Mouse (Mus musculus) CD4-positive, CD25-positive, alpha-beta regulatory T cell, adult 2 months (primary cell): ENCODE measurements around the gene Ociad2.

Experiments used
- DNase-seq: peaks from one replicate; pipeline ENCODE4 v3.0.0-alpha.2; 2012; ENCODE audit warnings: low read depth, low spot score

Gene Ociad2

DNA sequence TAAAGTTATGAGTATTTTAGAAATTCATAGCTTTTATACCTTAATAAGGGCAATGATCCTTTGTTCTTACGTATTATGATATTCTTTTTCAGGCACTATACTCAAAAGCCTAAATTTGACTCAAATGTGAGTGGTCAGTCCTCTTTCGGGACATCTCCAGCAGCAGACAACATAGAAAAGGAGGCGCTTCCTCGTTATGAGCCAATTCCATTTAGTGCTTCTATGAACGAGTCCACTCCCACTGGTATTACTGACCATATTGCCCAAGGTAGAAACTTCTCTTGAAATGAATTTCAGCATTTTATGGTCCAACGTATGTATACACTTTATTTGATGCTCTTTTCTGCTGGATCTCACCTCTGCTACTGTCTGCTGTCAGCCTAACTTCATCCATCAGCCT is 34.3 kb downstream of the Ociad2 start:
- DNase-seq = no peak

DNA sequence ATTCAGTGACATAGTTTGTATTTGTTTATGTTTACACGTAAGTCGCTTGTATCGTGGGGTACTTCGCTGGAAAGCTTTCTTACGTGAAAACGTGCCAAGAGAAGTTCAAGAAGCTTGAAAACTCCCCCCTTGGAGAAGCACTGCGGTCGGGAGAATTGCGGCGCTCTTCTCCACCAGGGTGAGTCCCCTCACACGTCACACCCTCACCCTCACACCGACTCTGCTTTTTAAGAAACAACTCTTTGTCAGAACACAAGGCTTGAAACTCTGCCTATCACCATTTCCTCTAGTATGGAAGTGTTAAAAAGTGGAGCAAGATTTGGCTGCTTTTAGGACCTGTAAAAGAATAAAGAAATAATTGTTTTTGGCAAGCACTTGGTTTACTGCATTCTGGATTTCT is 36.3 kb downstream of the Ociad2 start:
- no peak for DNase-seq

DNA sequence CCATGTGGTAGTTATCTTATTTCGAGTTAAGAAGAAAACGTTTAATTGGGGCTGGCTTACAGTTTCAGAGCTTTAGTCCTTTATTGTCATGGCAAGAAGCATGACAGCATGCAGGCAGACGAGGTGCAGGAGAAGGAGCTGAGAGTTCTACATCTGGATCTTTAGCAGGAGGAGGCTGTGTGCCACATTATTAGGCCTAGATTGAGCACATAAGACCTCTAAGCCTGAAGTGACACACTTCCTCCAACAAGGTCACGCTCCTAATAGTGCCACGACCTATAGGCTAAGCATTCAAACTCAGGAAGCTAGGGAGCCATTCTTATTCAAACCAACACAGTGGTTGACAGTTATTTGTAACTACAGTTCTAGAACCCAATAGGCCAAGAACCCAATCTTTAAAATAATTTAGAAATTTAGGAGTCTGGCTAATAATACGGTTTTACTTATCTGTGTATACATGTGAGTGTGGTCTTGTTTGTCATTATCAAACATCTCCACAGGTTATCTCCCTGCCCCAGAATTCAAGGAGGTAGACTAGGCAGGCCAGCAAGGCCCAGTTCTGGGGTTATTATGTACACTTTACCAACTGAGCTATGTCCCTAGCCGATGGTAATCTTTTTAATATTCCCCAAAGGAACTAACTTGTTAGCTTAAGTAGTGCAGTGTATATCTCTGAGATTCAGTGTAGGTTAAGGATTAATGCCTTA is 39.1 kb downstream of the Ociad2 start:
- no peak for DNase-seq

GRCm38 (mm10) chr5:73295916-73296315 is 44.9 kb downstream of the Ociad2 start:
- no peak for DNase-seq

DNA sequence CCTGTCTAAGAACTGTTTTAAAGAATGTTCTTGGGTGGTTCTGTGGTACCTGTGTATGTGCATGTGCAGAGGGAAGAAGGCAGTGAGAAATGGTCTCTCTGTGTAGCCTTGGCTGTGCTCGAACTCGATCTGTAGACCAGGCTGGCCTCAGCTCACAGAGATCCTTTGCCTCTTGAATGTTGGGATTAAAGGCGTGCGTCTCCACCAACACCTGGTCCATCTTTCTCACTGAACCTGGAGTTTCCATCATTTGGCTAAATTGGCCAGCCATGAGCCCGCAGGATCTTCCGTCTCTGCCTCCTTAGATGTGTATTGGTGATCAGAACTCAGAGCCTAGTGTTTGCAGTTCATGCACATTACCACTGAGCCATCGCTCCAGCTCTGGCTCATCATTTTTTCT is 45.8 kb downstream of the Ociad2 start:
- DNase-seq = no peak

- DNase-seq = peak; percentile 41
Observed at GRCm38 (mm10) chr5:73293458-73293827, 47.4 kb downstream of the Ociad2 start.

DNA sequence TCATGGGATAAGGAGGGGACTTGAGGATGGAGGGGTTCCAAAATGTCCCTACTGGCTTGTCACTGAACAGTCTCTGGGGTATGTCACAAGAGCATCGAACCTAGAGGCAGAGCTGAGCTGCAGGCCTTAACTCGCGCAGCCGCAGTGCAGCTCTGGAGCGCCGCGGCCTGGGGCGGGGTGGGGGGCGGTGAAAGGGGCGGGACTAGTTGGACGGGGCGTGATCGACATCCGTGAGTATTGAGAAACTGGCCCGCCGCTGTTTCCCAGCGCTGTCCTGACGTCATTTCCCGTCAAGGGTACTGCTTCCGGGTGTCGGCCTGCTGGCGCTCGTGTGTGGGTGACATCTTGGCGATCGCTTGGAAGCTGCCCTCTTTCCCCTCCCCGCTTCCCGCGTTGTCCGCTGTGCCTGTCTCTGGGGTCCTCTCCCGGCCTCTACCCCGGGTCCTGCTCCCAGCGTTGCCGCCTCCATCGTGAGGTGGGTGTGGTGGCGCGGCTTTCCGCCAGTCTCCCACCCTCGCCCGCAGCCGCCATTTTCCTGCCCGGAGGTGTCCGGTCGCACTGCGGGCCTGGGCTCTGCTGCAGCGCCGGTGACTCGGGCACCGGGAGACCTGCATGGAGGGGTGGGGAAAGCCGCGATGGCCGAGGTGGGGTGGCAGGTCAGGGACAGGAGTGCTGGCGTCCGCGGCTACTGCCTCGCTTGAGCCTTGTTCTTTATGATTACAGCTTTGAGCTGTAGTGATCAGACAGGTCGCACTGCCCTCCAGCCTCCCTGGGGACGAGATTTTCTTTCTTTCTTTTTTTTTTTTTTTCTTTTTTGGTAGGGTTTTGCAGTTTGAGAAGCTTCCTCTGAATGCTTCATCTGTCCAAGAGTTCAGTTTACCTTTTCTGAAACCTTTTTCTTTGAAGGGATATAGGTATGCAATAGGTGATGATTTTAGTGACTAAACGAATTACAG is 48.0 kb downstream of the Ociad2 start, which contains the start of gene Ociad1:
Ociad1 (plus strand) TSS at position 283 of the 956 bp plus-strand sequence.
- peak; percentile 98 for DNase-seq

- no peak for DNase-seq
Observed at GRCm38 (mm10) chr5:73289900-73290299, 50.9 kb downstream of the Ociad2 start.

DNA sequence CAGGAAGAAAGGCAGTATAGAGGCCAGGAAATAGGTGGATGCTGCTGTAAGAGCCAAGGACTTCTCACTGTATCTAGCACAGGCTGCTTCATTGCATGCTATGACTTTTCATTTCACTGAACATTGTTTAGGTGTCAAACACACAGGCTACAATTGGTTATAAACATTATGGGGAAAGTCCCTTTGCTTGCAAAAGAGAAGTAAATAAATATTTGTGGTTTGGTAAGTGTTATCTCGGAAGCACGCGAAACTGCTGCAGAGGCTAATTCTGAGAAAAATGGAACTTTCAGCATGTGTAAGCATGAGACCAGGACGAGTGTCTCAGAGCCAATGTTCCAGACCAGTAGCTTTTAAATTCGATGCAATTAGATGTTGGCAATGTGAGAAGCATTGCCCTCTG is 54.2 kb downstream of the Ociad2 start:
- DNase-seq = peak; percentile 67

DNA sequence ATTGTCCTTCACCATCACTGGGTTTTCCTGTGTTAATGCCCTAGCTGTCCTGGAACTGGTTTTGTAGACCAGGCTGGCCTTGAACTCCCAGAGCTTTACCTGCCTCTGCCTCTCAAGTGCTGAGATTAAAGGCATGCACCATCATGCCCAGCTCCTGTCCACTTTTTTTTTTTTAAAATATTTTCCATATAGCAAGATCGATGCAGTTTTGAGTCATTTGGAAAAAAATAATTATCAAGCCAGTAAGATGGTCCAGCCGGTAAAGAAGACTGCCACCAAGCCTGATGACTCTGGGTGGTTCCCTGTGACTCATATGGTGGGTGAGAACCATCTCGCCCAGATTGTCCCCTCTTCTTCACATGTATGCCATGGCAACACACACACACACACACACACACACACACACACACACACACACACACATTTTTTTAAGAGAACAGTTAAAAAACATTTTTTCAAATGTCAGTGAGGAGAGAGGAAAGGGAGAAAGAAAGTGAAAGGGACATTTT is 55.3 kb downstream of the Ociad2 start:
- DNase-seq = peak; percentile 63

DNA sequence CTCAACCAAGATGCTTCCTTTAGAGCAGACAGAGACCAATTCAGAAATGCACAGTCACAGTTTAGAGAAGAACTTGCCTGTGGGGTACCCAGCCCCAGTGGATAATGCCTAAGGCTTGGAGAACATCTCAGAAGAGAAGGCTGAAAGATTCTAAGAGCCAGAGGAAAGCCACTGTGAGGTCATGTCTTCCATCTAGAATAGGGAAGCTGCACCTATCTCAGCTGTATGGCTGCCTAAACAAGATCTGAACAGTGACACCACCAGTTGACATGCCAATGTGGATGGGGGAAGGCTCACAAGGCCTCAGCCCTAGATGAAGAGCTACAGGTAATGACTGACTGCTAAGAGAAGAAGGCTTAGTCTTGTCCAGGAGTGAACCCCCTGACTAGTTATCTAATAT is 56.8 kb downstream of the Ociad2 start:
- no peak for DNase-seq

DNA sequence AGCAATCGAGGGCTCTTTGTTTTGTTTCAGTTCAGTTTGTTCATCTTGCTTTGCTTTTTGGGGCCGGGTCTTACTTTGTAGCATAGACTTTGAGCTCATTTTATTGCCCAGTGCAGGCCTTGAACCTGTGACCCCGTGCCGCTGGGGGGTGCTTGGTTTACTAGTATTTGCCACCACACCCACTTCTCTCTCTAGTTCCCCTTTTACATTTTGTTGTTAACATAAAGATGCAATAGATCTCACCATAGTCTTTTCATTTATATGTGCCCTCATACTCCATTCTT is 60.3 kb downstream of the Ociad2 start:
- DNase-seq = no peak

- no peak for DNase-seq
Observed at GRCm38 (mm10) chr5:73279732-73280566, 60.9 kb downstream of the Ociad2 start.

GRCm38 (mm10) chr5:73279190-73279589 is 61.6 kb downstream of the Ociad2 start:
- DNase-seq = no peak

DNA sequence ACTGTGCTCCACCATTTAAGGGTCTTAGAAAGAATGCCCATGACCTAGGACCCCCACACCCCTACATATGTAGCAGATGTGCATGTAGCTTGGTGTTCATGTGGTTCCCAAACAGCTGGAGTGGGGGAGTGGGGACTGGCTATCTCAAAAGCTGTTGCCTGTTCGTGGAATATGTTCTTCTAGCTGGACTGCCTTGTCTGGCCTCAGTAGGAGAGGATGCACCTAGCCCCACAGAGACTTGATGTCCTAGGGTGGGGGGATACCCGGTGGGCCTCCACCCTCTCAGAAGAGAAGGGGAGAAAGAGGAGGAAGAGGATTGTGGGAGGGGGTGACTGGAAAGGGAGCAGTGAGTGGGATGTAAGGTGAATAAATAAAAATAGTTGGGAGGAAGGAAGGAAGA is 65.9 kb downstream of the Ociad2 start:
- DNase-seq = no peak

GRCm38 (mm10) chr5:73273171-73273570 is 67.7 kb downstream of the Ociad2 start:
- DNase-seq = no peak
